Mouse (Mus musculus) gastrocnemius, postnatal 36 days (tissue): ENCODE measurements around the gene Chga. TPM values are rescaled to one million over a fixed set of nuclear protein-coding genes. Genes with fewer than 3 reads are reported as not detected.

ENCODE experiments used
- DNase-seq, 2 experiments: peaks; one replicate each; pipeline ENCODE4 v3.0.0; 2022
- intact Hi-C: fragments of 180-260 bp; cut with DNase I; formaldehyde crosslinking; loops from one replicate; pipeline ENCODE4 v1.15.1; 2025
- total RNA-seq, 2 experiments: library from RNA; stranded (reverse); gene quantifications; 2 replicates each; pipeline ENCODE4 v1.2.3; 2021

Chga gene
- total RNA-seq, 2 experiments from 2014 or later: not detected

DNA sequence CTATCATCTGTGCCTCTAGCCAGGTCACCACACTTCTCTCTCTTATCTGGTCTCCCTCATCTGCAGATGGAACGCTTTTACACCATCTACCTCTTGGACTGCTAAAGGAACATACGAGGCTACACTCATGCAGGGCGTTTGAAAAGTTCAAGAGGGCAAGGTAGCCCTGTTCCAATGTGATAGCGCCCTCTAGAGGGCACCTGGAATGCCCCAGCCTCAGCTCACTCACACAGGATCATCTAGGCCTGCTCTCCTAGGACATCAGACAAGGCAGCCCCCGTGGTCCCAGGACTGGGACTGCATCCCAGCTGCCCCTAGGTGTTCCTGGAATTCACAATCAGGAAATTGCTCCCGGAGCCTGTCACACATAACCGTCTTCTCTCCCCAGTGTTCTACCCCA, 41.6 kb downstream of the Chga start:
- DNase-seq: no peak
- intact Hi-C loops: loop anchor here (5.0 kb wide), 1 partner anchor 81 kb away; no protein-coding TSS in a partner anchor

DNA sequence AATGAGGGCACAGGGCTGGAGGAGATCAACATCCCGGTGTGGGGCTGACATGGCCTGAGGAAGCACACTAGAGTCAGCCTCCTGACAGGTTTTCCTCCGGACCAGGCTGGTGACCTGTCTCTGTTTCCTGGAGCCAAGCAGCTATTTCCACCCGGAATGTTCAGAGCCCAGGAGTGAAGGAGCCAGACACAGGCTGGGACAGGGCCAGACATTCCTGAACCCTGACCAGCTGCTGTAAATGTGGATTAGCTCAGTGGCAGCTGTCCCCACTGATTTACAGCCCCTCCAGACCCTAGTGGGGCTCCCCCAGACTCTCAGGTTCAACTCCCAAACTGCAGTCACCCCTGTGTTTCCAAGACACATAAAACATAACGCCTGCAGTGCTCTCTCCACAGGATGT, 42.7 kb downstream of the Chga start:
- intact Hi-C loops: loop anchor here (5.0 kb wide), 1 partner anchor 80 kb away; no protein-coding TSS in a partner anchor
- DNase-seq: peak; percentile 41 to 42

DNA sequence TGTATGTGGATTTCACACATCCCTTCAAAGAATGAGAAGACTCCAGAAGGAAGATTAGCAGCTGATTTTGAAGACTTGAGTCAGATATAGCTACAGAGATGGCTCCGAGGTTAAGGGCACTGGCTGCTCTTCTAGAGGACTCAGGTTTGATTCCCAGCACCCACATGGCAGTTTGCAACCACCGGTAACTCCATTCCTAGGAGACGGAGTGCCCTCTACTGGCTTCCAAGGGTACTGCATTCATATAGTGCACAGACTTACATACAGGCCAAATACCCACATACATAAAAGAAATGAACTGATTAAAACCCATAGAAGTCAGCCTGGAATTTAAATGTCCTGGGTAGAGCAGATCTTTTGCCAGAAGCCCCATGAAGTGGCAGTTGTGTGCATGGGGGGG, 43.8 kb downstream of the Chga start:
- DNase-seq: no peak
- intact Hi-C loops: loop anchor here (5.0 kb wide), 1 partner anchor 79 kb away; no protein-coding TSS in a partner anchor

DNA sequence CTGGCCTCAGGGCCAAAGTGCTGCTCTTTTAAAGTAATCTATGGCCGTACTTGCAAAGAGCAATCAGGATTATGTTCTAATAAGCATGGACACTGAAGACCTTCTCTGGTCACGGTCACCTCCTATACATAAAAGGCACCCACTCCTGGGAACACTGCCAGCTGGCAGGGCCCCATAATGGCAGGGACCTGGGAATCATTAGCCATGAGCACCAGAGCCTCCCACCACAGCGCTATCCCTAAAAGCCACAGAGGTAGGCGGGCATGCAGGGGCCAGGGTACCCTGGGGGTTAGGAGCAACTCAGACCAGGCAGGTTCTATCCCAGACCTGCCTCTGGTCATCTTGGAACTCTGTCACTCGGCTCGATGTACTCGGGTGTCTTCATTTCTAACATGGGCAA, 45.0 kb downstream of the Chga start:
- no peak for DNase-seq
- intact Hi-C loops: loop anchor here (5.0 kb wide), 1 partner anchor 78 kb away; no protein-coding TSS in a partner anchor

DNA sequence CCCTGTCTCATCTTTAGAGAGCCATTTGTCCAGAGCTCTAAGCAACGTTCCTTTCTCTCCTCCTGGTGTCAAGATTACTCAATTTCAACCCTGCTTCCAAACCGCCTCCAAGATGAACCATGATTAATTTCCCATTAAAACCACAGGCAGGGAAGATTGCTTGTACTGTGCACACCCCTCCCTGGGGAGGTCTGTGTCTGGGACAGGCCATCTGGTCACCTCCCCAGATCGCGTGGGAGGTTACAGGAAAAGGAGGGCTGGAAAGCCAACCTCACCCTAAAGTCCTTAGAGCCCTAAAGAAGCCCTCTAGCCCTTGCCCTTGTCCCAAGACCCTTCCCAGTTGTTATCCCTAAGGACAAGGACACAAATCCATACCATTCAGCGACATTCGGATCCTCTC, 45.6 kb downstream of the Chga start:
- intact Hi-C loops: no loop called here
- DNase-seq: no peak

DNA sequence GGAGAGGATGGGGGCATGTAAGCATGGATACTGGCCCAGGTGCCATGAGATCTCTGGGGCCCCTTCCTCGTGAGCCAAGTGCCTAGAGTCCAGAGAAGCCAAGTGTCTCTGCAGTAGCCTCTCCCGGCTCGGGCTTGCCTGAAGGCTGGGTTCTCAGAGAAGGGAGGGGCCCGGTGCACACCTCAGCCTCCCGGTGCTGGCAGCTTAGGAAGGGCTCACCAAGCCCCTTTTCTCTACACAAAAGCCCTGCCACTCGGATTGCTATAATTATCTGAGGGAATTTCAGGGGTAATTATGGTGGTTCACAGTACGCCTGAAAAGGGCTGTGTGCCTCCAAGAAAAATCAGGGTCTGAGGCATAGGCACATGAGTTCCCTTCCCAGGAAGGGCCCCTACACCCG, 47.1 kb downstream of the Chga start:
- intact Hi-C loops: no loop called here
- DNase-seq: no peak

DNA sequence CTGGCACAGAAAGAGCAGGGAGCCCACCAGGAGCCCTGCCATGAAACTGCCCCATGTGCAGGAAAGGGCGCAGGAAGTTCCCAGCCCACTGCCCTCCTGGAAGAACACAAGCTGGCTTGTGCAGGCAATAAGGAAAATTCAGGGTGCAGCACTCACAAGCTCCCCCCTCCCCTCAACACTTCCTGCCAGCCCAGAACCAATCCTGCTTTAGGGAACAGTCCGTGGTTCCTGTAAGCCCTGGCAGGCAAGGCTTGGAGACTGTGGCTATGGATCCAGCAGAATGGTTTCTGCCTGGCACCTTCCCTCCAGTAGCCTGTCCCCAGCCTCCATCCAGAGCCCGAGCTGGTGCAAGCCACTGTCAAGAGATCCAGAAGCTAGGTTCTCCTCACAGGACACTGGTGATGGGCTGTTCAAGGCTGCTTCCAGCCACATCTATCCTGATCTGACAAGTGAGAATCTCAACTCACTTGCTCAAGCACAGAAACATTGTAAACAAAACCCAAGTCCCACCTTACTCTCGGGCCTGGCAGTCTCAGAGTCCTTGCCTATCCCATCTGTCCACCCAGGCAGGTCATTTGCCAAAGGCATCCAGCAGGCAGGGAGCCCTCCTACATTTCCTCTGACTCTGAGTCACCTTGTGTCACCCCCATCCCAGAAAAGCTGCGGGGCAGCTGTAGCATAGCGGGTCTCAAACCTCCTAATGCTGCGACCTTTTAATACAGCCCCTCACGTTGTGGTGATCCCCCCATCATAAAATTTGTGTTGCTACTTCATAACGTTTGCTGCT, 47.7 kb downstream of the Chga start:
- no peak for DNase-seq
- intact Hi-C loops: no loop called here

DNA sequence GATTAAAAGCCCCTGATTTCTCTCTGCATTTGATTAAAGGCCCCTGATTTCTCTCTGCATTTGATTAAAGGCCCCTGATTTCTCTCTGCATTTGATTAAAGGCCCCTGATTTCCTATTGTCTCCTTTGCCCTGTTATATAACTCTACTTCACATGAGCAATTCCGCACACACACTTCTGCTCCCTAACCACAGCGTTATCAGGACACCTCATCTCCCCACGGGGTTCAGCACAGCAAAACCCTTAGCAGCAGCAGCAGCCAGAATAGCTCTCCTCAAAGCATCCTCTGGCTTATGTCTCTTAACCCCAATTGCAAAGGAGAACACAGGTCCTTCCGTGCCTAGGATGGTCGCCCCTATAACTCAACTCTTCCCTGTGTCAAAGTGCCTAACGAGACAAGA, 50.8 kb downstream of the Chga start:
- no peak for DNase-seq
- intact Hi-C loops: no loop called here

DNA sequence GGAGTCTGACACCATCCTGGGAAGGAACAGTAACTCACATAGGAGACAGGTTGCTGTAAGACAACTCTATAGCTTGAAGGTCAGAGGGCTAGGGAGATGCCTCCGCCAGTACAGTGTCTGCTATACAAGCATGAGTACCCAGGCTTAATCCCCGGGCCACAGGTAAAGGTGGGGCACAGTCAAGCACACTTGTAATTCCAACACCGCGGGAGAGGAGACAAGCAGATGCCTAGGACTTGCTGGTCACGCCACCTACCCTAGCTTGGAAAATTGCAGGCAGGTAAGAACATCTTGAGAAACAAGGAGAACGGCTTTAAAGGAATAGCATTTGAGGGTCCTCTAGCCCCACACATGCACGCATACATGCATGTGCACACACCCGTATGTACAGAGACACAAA, 52.3 kb downstream of the Chga start:
- DNase-seq: no peak
- intact Hi-C loops: no loop called here

DNA sequence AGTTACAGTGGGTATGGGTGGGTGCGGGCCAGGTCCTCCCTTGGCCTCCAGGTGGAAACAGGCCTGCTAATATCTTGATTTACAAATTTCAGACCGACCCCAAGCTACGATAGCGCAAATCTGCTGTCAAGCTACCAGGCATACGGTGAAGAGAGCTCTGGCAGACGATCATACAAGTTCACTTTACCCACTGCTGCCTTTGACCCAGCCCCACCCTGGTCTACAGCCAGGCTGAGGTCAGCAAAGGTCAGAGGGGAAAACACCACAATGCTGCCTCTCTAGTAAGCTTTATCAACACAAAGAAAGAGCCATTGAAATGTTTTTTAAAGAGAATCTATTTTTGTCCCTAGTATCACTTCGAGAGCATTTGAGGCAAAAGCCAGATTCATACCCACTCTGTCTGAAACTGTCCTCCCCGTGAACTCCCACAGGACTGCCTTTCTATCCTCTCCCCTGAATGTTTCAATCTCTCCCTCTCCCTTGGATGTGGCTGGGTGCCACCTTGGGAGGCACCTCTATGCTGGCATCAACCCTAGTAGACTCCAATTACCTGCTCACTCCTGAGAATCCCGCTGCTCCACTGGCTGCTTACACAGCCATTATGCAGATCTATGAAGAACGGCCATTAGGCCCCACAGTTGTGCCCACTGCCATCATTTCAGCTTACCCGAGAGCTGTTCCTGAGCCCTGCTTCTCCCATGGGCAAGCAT, 53.2 kb downstream of the Chga start:
- no peak for DNase-seq
- intact Hi-C loops: no loop called here

DNA sequence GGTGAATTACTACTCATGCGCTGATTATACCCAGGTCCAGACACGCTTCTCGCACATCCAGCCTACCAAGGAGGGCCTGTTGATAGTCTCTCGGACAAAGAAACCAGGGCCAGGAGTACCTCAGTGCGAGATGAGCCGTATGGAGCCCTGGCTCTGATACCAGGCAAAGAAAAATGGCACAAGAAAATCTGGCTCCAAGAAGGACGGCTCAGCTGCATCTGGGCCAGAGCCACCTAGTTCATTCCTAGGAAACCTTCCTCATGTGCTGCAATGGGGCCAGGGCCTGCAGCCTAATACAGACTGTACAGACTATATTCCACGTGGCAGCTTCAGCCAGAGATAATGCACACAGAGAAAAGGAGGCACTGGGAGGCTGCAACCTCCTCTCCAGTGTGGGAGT, 56.2 kb downstream of the Chga start:
- DNase-seq: no peak
- intact Hi-C loops: no loop called here

DNA sequence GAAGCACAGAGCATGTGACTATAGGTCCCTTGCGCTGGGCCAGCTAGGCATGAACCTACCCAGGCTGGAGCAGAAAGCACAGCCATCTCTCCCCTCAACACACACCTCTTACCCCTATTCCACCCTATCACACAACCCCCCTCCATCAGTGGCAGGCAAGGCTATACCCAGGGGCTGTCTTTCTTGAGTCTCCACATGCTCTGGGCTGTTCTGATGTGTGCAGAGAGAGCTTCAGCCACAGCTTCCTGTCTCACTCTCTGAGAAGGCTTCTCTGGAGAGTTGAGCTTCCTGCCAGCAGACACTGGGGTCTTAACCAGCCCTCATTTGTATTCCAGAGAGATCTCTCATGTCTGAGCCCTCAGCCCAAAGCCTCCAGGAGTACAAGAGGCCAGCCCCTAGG, 57.7 kb downstream of the Chga start:
- intact Hi-C loops: no loop called here
- DNase-seq: no peak

DNA sequence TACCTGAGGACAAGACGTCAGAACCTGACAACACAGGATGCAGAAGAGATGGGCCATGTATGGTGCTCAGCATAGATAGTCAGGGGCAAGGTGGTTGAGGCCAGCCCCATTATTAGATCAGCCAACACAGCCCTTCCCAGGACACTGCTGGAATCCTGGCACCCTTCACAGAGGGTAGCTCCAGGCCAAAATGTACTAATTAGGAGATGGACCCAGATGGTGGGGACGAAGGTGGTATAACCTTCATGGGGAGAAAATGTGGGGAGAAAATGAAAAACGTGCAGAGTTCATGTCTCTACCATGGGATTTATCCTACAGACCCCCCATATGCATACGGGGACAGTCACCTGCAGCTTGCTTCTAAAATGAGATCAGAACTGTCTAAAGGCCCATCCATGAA, 58.6 kb downstream of the Chga start:
- no peak for DNase-seq
- intact Hi-C loops: no loop called here

Other genes with a start within 250 kb of the Chga start
- gene Lgmn, start 115.2 kb upstream of the Chga start, total RNA-seq: 10 to 100 TPM; 26.2 to 27.7 TPM
- gene Golga5, start 85.8 kb upstream of the Chga start, total RNA-seq: 10 to 100 TPM; 19.6 to 24.5 TPM
- 1 to 10 TPM; 6.3 to 8.4 TPM for gene Itpk1, start 150.0 kb downstream of the Chga start, total RNA-seq
- gene Moap1, start 188.7 kb downstream of the Chga start, total RNA-seq: 1 to 10 TPM; 3.2 to 5.4 TPM
- gene Tmem251, start 188.8 kb downstream of the Chga start, total RNA-seq: 1 to 10 TPM; 2.0 to 2.2 TPM
- gene Gm28051, start 202.8 kb downstream of the Chga start, total RNA-seq: not detected
- 1 to 10 TPM; 7.7 to 8.5 TPM for gene Gon7, start 202.8 kb downstream of the Chga start, total RNA-seq
- 10 to 100 TPM; 11.9 to 15.1 TPM for gene Ubr7, start 203.0 kb downstream of the Chga start, total RNA-seq
- gene Gm20604, start 203.7 kb downstream of the Chga start, total RNA-seq: 1 to 10 TPM; 2.3 to 2.4 TPM